Mouse (Mus musculus): Measurements from ENCODE around the gene Pi4ka.

DNA sequence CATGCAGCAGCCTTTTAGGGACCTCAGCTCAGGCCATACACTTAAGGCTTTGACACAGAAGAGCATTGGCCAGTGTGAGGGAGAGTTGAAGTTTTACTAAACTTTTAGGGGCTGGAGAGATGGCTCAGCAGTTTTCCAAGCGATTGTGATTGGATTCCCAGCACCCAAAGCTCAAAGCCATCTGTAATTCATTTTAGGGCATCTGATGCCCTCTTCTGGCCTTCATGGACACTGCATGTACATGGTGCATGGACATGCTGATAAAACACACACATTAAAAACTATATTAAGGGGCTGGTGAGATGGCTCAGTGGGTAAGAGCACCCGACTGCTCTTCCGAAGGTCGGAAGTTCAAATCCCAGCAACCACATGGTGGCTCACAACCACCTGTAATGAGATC, 135.0 kb downstream of the Pi4ka start:
- TF ChIP-seq CTCF (IDR thresholded peaks at IDR 0.05; ENCODE audit: low read depth) (peak; percentile 71), EP300 (optimal IDR thresholded peaks at IDR 0.05) (no peak)

Data from stomach, postnatal 0 days (tissue).